Mouse (Mus musculus) adrenal gland (tissue): ENCODE results near the gene Lpar2.

ENCODE experiments used
- intact Hi-C: fragments of 180-260 bp; cut with DNase I; formaldehyde crosslinking; loops from one replicate; pipeline ENCODE4 v1.15.1; 2025

Lpar2 gene

GRCm38 (mm10) chr8:69867696-69868326, 45.6 kb downstream of the Lpar2 start:
- intact Hi-C loops: no loop called here

- intact Hi-C loops: loop anchor here (5.0 kb wide), 1 partner anchor 297 kb away; no protein-coding TSS in a partner anchor
Measured at GRCm38 (mm10) chr8:69870003-69870765, 48.0 kb downstream of the Lpar2 start.

GRCm38 (mm10) chr8:69870907-69871306, 48.7 kb downstream of the Lpar2 start:
- intact Hi-C loops: loop anchor here (5.0 kb wide), 1 partner anchor 296 kb away; no protein-coding TSS in a partner anchor

- intact Hi-C loops: loop anchor here (5.0 kb wide), 1 partner anchor 293 kb away; no protein-coding TSS in a partner anchor
Measured at GRCm38 (mm10) chr8:69874155-69874554, 51.9 kb downstream of the Lpar2 start.

GRCm38 (mm10) chr8:69874654-69875053, 52.4 kb downstream of the Lpar2 start:
- intact Hi-C loops: loop anchor here (5.0 kb wide), 1 partner anchor 293 kb away; no protein-coding TSS in a partner anchor

GRCm38 (mm10) chr8:69876097-69876496, 53.9 kb downstream of the Lpar2 start:
- intact Hi-C loops: no loop called here

GRCm38 (mm10) chr8:69876967-69877366, 54.7 kb downstream of the Lpar2 start:
- intact Hi-C loops: no loop called here

GRCm38 (mm10) chr8:69877396-69877795, 55.2 kb downstream of the Lpar2 start:
- intact Hi-C loops: no loop called here

- intact Hi-C loops: no loop called here
Measured at GRCm38 (mm10) chr8:69877992-69878391, 55.8 kb downstream of the Lpar2 start.

- intact Hi-C loops: no loop called here
Measured at GRCm38 (mm10) chr8:69879678-69880077, 57.4 kb downstream of the Lpar2 start.
